Mouse (Mus musculus) limb, embryonic 11.5 days (tissue): ENCODE measurements around the gene Usp12. TPM values are rescaled to one million over a fixed set of nuclear protein-coding genes. Genes with fewer than 3 reads are reported as not detected.

Experiments
- ATAC-seq: fragments of 200-750 bp; cut with Nextera tagmentation; 2 replicates; pipeline ENCODE4 v1.8.0; 2017; ENCODE audit warnings: low read depth; ENCODE audit not compliant: insufficient number of reproducible peaks, low FRiP score, low TSS enrichment
- DNase-seq: peaks from one replicate; pipeline ENCODE4 v3.0.0-alpha.2; 2015; ENCODE audit warnings: low spot score
- H3K27ac ChIP-seq: fragments of 300-500 bp; sonication (generic); replicated peaks from 2 replicates; pipeline ENCODE4 v1.5.1; 2014; ENCODE audit warnings: low read depth, mild to moderate bottlenecking, low read length
- H3K27me3 ChIP-seq: fragments of 300-500 bp; sonication (generic); 2 replicates; pipeline ENCODE4 v1.6.1; 2014; ENCODE audit warnings: mild to moderate bottlenecking, low read length, mixed read lengths; ENCODE audit not compliant: control insufficient read depth, insufficient read depth
- H3K36me3 ChIP-seq: fragments of 300-500 bp; sonication (generic); 2 replicates; pipeline ENCODE4 v1.6.1; 2014; ENCODE audit warnings: mild to moderate bottlenecking, low read length, moderate library complexity, mixed read lengths; ENCODE audit not compliant: control insufficient read depth, insufficient read depth
- H3K4me1 ChIP-seq: fragments of 300-500 bp; sonication (generic); 2 replicates; pipeline ENCODE4 v1.6.1; 2014; ENCODE audit warnings: low read length, mixed read lengths; ENCODE audit not compliant: control insufficient read depth, insufficient read depth
- H3K4me2 ChIP-seq: fragments of 300-500 bp; sonication (generic); 2 replicates; pipeline ENCODE4 v1.6.1; 2014; ENCODE audit warnings: low read depth, mild to moderate bottlenecking, moderate library complexity; ENCODE audit not compliant: severe bottlenecking
- H3K4me3 ChIP-seq: fragments of 300-500 bp; sonication (generic); 2 replicates; pipeline ENCODE4 v1.5.1; 2014; ENCODE audit warnings: low read depth, low read length
- H3K9ac ChIP-seq: fragments of 300-500 bp; sonication (generic); 2 replicates; pipeline ENCODE4 v1.6.1; 2014; ENCODE audit warnings: mild to moderate bottlenecking, low read length
- H3K9me3 ChIP-seq: fragments of 300-500 bp; sonication (generic); 2 replicates; pipeline ENCODE4 v1.6.1; 2016; ENCODE audit warnings: low read length; ENCODE audit not compliant: control insufficient read depth
- WGBS: fragments of 180-500 bp; shearing (Covaris S2); extraction: QIAGEN DNeasy Blood & Tissue Kit; methylation state at CpG from one replicate; pipeline ENCODE4 v1.1.7; 2014; 5-methylcytosine and 5-hydroxymethylcytosine counted together
- polyA plus RNA-seq: library from polyadenylated mRNA; unstranded; fragments of >200 nt; fragmentation: Nextera tagmentation; extraction: Ambion mirVana; gene quantifications from 2 replicates; pipeline ENCODE4 v1.2.1, GENCODE M21; 2014

The Usp12 gene
- polyA plus RNA-seq, 1 experiment from 2014 or later, result 8.6 TPM

GRCm38 (mm10) chr5:146815394-146815793 lies 20.6 kb upstream of the Usp12 start:
- DNase-seq (no peak), ATAC-seq (no peak)
- Histone ChIP-seq H3K27ac (no peak overlapping the region), H3K9me3 (no peaks in the 10 kb centered on the region), H3K27me3 (no peaks in the 10 kb centered on the region), H3K4me2 (no peak overlapping the region), H3K36me3 (no peaks in the 10 kb centered on the region), H3K9ac (no peak overlapping the region), H3K4me3 (no peak overlapping the region), H3K4me1 (no peaks in the 10 kb centered on the region)
- 68% methylated on average over 4 of the region's 4 CpGs for WGBS

GRCm38 (mm10) chr5:146813421-146813820 lies 18.6 kb upstream of the Usp12 start:
- DNase-seq, result no peak
- no peak overlapping the region for H3K4me2 ChIP-seq

GRCm38 (mm10) chr5:146812866-146813265 lies 18.1 kb upstream of the Usp12 start:
- no peaks in the 10 kb centered on the region for H3K4me1 ChIP-seq
- 90% methylated on average over 5 of the region's 5 CpGs for WGBS
- no peak overlapping the region for H3K27ac ChIP-seq
- DNase-seq (no peak), ATAC-seq (no peak)
- H3K4me3 ChIP-seq, result no peak overlapping the region
- H3K9me3 ChIP-seq, result no peaks in the 10 kb centered on the region
- H3K36me3 ChIP-seq, result no peaks in the 10 kb centered on the region
- no peak overlapping the region for H3K9ac ChIP-seq
- no peaks in the 10 kb centered on the region for H3K27me3 ChIP-seq
- no peak overlapping the region for H3K4me2 ChIP-seq

More at GRCm38 (mm10) chr5:146813421-146813820, 18.6 kb upstream of the Usp12 start:
- WGBS, result 87% methylated on average over 4 of the region's 4 CpGs
- Histone ChIP-seq H3K36me3 (no peaks in the 10 kb centered on the region), H3K9ac (no peak overlapping the region), H3K27me3 (no peaks in the 10 kb centered on the region), H3K4me3 (no peak overlapping the region), H3K9me3 (no peaks in the 10 kb centered on the region), H3K4me1 (no peaks in the 10 kb centered on the region), H3K27ac (no peak overlapping the region)
- ATAC-seq, result no peak

- ATAC-seq (no peak), DNase-seq (no peak)
- H3K27ac ChIP-seq, result no peak overlapping the region
- no peak overlapping the region for H3K4me2 ChIP-seq
- no peaks in the 10 kb centered on the region for H3K9me3 ChIP-seq
- H3K4me3 ChIP-seq, result no peak overlapping the region
- no peaks in the 10 kb centered on the region for H3K27me3 ChIP-seq
- H3K4me1 ChIP-seq, result no peaks in the 10 kb centered on the region
- 69% methylated on average over 5 of the region's 5 CpGs for WGBS
- no peak overlapping the region for H3K9ac ChIP-seq
- H3K36me3 ChIP-seq, result no peaks in the 10 kb centered on the region
These were observed 15.1 kb upstream of the Usp12 start for GRCm38 (mm10) chr5:146809951-146810350.

GRCm38 (mm10) chr5:146806004-146806430 lies 11.2 kb upstream of the Usp12 start:
- Histone ChIP-seq H3K4me2 (no peak overlapping the region), H3K27me3 (no peaks in the 10 kb centered on the region), H3K27ac (no peak overlapping the region), H3K9ac (no peak overlapping the region), H3K9me3 (no peaks in the 10 kb centered on the region), H3K4me1 (no peaks in the 10 kb centered on the region), H3K36me3 (no peaks in the 10 kb centered on the region), H3K4me3 (no peak overlapping the region)
- 74% methylated on average over 8 of the region's 8 CpGs for WGBS
- ATAC-seq (no peak), DNase-seq (no peak)

GRCm38 (mm10) chr5:146798031-146798430 lies 3.2 kb upstream of the Usp12 start:
- Histone ChIP-seq H3K27ac (no peak overlapping the region), H3K4me3 (no peak overlapping the region), H3K9ac (no peak overlapping the region), H3K27me3 (no peaks in the 10 kb centered on the region), H3K9me3 (no peaks in the 10 kb centered on the region), H3K4me1 (peaks cover 2% of the 10 kb centered on the region), H3K36me3 (no peaks in the 10 kb centered on the region), H3K4me2 (no peak overlapping the region)
- ATAC-seq (no peak), DNase-seq (no peak)
- WGBS, result 76% methylated on average over 9 of the region's 9 CpGs

- no peak overlapping the region for H3K9ac ChIP-seq
- H3K4me3 ChIP-seq, result no peak overlapping the region
- H3K36me3 ChIP-seq, result no peaks in the 10 kb centered on the region
- H3K27ac ChIP-seq, result no peak overlapping the region
- DNase-seq (no peak), ATAC-seq (no peak)
- 81% methylated on average over 13 of the region's 13 CpGs for WGBS
- peaks cover 11% of the 10 kb centered on the region for H3K4me1 ChIP-seq
- no peaks in the 10 kb centered on the region for H3K9me3 ChIP-seq
- H3K27me3 ChIP-seq, result no peaks in the 10 kb centered on the region
- H3K4me2 ChIP-seq, result no peak overlapping the region
These were observed 922 bp upstream of the Usp12 start for GRCm38 (mm10) chr5:146795728-146796127.

- Histone ChIP-seq H3K9ac (peak overlapping the region; percentile 87), H3K27me3 (no peaks in the 10 kb centered on the region), H3K27ac (peak overlapping the region; percentile 85), H3K9me3 (no peaks in the 10 kb centered on the region), H3K4me1 (peaks cover 12% of the 10 kb centered on the region), H3K4me3 (peak overlapping the region; percentile 77), H3K4me2 (peak overlapping the region; percentile 59), H3K36me3 (no peaks in the 10 kb centered on the region)
- DNase-seq (peak; percentile 64), ATAC-seq (peak; percentile 73)
- WGBS, result under 1% methylated on average over 75 of the region's 83 CpGs
These were observed 538 bp downstream of the Usp12 start for GRCm38 (mm10) chr5:146794084-146794852.
